Mouse (Mus musculus) adrenal gland, postnatal 10 days (tissue): Measurements from ENCODE around the gene Eif4a1. TPM values are rescaled to one million over a fixed set of nuclear protein-coding genes. Genes with fewer than 3 reads are reported as not detected.

Experiments used
- DNase-seq: peaks from one replicate; pipeline ENCODE4 v3.0.0; 2021; ENCODE audit warnings: mixed read lengths
- total RNA-seq, 2 experiments: library from RNA; stranded (reverse); gene quantifications; 2 replicates each; pipeline ENCODE4 v1.2.3; 2021

The Eif4a1 gene
- total RNA-seq, 2 experiments from 2014 or later = 598 to 631 TPM

DNA sequence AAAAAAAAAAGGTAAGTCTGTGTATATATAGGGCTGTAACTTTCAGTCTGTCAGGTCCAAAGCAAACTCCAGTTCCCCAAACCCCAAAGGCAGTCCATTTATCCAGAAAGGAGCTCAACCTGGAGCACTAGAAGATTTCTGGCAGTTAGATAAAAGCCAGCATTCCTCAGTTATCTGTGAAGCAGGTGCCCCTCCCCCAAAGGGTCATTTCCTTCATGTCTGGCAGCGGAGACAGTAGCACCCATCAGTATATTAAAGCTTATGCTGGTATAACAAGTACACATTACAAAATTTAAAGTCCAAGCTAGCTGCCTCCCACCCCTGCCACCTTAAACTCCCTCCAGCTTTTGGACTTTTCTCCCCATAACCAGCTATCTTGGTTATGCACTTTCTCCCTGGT lies 27.4 kb upstream of the Eif4a1 start:
- no peak for DNase-seq

DNA sequence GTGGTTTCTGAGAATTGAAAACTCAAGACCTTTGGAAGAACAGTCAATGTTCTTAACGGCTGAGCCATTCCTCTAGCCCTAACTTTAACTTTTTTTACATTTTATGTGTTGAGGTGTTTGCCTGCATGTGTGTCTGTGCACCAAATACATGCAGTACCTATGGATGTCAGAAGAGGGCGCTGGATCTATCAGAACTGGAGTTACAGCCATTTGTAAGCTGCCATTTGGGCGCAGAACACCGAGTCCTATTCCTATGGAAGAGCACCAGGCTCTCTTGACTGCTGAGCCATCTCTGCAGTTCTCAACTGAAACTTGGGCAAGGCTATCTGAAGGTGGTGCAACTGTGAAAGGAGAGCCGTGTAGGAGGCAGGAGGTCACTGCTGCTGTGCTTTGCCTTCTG lies 26.4 kb upstream of the Eif4a1 start:
- no peak for DNase-seq

DNA sequence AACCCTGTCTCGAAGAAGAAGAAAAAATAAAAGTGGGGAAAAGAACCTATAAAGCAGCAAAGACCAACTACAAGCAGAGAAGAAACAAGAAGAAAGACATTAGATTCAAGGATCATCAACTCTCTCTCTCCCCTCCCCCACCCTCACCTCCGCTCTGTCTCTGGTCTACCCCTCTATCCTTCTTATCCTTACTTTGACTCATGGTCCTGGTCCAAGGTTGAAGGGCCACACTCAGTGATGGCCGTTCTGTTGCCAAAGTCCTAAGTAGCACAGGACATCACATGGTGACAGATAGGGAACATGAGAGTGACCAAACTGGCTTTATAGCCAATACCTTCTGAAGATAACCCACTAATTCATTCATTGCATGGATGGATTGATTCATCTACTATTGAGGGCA lies 25.2 kb upstream of the Eif4a1 start:
- DNase-seq = no peak

DNA sequence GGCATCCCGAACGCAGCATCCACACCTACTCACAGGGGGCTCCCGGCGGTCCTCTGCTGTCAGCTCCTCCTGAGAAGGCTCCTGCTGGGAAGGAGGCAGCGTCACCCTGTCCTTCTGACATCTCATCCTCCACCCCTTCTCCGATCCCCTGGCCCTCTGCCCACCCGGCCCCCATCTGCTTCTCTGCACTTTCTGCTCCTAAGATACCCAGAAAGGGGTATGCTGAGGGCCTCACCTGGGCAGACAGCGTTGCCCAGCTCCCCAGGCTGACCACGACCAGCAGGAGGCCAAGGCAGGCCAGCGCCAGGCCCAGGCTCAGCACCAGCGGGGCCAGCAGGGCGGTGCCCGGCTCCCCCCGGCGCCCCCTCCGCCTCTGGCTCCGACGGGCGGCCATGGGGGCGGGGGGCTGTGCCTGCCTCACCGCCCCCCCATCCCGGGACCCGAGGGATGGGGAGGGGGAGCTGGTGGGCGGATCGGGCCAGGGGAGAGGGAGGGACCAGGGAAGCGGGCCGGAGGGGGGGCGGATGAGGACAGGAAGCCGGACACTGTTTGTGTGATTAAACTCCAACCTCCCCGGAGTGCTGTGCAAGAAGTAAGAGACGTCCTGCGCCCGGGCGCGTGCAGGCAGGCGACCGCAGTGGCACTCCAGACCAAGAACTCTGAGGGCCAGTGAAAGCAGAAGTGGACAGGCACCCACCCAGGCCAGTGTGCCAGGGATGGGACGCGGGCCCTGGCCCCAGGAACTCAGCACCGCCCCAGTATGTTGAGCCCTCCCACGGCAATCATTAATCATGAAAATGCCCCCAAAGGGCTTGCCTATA lies 23.3 kb upstream of the Eif4a1 start, which contains the start of the genes Tnfsf12 and Tnfsfm13:
Gene Tnfsf12, minus strand, starts transcription at position 489 of the 821 bp plus-strand sequence.
Gene Tnfsfm13, minus strand, starts transcription at position 738 of the 821 bp plus-strand sequence.
- peak; percentile 82 for DNase-seq

DNA sequence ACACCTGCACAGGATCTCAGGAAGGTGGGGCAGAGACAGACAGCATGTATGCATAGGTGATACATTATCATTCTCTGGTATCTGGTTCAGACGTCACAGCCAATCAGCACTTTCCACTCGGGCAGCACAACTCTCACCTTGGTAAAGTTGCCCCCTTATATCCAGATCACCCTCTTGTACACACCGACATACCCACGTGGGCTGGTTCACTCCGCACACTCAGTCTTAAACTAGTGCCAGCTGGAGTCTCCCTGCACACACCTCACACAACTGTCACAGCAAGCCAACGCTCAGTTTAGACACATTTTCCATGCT lies 22.8 kb upstream of the Eif4a1 start:
- DNase-seq = no peak

DNA sequence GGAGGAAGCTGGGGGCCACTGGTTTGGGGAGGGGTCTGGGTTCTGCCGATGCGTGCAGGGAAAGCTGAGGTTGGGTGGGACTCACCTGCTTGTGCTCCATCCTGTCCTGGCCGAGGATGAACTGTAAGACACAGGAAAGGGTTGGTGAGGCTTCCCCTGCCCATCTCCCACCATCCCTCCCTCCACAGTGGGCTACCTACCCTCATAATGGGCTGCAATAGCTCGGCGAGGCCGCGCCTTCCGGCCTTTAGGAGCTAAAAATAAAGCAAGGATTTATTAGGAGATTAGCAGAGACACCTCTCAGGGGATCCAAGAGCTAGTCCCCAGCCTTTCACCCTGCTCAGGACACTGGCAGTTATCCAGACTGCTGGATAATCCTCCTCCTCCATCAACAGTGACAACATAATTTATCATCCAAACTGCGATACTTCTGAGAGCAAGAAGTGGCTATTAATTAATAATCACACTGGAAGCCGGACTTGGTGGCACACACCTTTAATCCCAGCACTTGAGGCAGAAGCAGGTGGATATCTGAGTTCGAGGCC lies 21.3 kb upstream of the Eif4a1 start:
- no peak for DNase-seq

DNA sequence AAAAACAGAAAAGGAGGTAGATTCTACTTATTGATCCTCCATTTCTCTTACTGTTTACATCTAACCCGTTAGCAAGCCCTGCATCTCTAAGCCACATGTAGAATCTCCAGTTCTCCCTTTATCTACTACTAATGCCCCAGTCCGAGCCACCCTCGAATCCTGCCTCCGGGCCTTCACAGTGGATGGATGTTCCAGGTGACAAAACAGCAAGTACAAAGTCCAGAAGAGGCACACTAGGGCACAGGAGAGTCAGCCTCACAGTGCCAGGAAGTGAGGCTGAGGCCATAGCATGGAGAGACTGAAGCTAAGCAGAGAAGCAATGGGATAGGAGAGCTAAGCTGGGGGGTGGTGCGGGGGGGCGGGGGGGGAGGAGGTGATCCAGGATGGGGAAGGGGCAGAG lies 20.6 kb upstream of the Eif4a1 start:
- DNase-seq = no peak

DNA sequence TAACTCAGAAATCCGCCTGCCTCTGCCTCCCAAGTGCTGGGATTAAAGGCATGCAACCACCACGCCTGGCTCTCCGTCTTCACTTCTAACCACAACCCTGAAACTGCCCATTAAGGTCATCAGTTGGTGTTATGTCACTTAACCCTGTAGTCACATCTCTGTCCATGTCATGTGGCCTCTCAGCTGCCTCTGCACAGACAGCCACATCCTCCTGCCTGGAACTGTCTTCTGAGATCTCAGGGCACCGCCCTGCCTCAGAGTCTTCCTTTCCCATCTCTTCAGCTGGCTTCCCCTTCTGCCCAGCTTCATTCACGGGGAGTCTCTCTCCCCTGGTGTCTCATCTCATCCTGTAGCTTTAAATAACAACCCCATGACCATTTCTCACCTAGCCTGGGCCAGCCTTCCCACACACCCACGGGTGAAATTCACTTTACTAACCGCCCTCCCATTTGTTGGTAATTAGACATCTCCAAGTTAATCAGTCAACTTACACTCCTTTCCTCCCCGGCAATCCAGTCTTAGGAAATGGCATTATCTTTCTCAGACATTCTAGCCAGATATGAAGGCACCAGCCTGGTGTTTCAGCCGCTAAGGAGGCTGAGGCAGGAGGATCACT lies 20.1 kb upstream of the Eif4a1 start:
- no peak for DNase-seq

DNA sequence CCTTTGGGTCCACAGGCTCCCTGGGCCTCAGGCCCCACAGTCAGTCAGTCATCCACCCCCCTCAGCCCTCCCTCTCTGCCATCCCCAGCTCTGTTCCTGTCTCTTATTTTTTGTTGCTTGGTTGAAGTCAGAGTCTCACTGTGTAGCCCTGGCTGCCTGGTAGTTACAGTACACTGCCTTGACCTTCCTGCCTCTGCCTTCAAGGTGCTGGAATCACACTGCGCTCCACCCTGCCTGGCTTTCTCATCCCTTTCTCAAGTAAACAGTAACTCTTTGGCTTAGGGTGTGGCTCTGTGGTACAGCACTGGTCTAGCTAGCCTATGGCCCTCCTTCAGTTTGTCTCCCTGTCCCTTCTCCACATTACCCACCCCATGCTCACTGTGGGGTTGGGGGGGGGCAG lies 17.7 kb upstream of the Eif4a1 start:
- no peak for DNase-seq

DNA sequence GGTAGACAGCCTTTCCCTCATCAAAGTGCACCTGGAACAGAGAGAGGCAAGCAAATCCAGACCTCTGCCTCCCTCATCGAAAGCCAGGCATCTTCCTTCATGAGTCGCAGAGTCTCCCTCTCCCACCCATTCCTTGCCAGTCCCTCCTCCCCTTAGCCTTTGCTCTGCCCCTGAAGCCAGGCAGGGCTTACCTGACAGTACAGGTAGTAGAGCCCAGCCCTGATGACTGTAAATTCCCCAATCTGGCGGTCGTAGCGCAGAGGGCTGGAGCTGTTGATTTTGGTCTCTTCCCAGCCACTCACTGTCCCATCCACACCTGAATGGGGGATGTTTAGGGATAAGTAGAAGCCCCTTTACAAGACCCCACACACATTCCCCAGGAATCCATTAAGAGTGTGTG lies 14.8 kb upstream of the Eif4a1 start:
- no peak for DNase-seq

DNA sequence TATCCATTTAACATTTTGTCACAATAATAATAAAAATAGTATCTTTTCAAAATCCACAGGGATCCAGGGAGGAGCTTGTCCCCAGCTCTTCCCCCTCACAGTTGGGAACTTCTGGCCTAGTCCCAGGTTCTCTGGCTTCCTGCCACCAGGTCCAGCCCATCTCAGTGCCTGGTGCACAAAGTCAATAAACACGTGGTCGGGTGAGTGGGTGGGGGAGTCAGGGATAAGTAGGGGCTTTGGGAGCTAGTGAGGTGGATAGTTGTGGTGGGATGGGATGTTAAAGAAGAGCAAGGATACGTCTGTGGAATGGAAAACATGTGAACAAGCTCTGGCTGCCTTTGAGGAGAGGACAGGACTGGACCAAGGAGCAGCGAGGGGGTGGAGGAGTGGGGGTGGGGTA lies 14.2 kb upstream of the Eif4a1 start:
- peak; percentile 80 for DNase-seq

DNA sequence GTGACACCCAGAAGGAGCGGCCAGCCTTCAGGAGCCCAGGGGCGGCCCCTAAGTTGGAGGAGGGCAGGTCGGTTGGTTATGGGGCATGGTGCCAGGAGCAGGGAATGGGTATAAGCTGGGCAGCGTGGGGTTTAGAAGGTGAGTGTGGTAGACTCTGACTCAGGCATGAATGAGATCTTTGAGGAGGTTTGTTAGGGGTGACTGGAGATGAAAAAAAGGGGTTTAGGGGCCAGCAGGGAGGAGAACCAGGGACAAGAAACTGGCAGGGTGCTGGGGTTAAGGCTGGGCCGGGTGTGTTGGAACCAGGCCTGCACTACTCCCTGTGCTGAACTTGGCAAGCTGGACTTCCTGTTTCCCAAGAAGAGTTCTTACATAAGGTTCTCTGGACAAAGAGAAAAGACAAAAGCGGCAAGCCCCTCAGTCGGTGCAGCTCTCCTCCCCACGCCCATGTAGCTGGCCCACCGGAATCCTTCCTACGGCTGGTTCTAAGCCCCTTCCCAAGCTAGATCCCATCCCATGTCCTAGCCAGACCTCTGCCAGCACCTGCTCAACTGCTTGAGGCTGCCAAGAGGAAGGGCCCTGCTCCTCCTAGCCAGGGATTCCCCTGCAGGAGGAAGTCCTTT lies 13.4 kb upstream of the Eif4a1 start, which contains the start of gene Tnfsf13:
Gene Tnfsf13, minus strand, starts transcription at position 259 of the 623 bp plus-strand sequence.
- DNase-seq = peak; percentile 83

DNA sequence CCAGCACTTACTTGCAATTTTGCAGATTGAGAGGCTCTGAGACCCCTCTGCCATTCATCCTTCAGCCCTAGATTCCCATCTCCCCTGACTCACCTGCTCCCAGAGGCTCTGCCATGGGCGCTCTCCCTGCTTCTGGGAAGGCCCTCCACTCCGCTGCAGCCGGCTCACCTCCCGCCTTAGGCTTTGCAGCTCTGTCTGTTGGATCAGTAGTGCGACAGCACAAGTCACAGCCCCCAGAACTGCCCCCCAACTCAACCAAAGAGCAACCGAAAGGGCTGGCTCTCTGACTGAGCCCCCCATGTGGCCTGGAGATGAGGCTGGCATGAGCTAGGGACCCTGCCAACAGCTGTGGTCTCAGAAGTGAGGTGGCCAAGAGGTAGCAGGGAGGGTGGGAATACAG lies 12.7 kb upstream of the Eif4a1 start:
- DNase-seq = peak; percentile 20

DNA sequence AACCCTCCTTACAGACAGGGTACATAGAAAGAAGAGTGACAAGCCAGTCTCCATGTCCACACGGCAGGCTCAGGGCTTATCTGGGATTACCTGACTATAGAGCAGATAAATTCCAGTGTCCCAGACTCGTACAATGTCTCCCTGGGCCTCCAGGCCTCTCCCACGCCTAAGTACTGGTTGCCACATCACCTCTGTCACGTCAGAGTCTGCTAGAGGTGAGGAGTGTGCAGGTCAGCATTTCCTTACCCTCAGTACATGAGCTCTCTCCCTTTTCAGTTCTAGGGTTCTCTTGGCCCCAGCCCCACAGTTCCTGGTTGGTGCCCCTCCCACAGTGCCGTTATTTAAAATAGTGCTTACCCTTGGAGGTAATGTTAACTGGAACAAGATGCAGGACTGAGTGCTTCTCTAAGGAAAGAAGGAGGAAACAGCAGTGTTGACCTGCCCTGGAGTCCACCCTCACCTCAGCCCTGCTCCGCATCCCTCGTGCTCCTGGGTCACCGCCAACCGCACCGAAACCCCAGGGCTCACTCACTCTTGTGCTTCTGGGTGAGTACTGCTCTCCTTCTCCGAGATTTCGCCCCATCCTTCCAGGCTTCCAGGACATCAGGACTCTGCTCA lies 12.0 kb upstream of the Eif4a1 start:
- no peak for DNase-seq

DNA sequence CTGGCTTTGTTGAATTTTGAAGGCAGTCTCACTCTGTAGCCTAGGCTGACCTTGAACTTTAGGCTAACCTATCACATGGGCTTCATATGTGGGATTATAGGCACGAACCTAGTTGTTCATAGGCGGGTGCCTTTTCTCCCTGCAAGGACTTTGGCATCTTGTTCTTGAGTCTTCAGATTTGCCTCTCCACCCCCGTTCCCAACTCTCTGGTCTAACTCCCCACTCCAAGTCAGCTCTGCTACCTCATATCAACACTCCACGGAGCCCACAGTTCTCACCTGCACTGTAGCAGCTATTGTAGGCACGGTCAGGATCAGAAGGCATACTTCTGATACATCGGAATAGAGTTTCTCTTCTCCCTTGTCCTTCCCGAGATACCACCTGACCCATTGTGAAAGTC lies 11.4 kb upstream of the Eif4a1 start:
- no peak for DNase-seq

DNA sequence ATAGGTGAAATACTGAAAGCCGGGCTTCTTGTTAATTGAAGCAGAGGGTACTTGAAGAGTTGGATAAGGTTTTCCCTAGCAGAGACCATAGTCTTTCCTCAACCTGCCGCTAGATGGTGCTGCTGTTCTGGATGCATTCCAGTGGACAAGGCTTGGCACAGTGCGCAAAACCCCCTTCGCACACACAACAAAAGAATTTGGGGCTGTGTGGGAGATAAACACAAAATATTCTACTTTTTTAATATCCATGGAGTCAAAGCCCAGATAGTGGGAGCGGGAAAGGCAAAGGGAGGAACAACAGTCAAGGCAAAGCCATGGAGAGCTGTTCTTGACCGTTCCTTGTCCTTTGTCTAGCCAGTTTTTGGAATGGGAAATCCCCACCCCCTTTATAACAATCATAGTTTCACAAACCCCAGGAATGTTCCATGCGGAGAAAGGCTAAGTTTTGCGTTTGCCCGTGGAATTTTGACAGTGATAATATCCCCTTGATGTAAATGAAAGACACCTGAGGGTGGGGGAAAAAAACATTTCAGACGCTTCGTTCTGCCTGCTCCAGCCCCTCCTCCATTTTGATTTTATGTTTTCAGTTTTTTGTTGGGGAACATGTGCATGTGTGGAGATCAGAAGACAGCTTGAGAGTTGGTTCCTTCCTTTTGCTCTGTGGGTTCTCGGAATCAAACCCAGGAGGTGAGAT lies 10.8 kb upstream of the Eif4a1 start:
- peak; percentile 93 for DNase-seq

DNA sequence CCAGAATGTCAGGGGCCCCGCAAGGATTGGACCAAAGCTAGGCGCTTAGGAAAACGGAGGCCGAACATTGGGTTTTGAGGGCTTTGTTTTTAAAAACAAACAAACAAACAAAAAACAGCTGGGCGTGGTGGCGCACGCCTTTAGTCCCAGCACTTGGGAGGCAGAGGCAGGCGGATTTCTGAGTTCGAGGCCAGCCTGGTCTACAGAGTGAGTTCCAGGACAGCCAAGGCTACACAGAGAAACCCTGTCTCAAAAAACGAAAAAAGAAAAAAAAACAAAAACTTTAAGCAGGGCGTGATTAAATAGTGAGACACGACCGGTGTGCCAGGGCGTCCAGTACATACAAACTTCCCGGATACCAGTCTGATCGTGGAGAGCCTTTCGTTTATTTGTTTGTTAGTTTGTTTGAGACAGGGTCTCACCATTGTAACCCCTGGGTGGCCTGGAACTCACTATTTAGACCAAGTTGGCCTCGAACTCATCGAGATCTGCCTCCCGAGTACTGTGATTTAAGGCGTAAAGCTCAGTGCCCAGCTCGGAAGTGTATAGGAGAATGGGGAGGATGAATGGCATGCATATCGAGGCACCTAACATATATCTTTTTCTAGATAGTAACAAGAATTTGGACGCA lies 10.1 kb upstream of the Eif4a1 start:
- DNase-seq = no peak

DNA sequence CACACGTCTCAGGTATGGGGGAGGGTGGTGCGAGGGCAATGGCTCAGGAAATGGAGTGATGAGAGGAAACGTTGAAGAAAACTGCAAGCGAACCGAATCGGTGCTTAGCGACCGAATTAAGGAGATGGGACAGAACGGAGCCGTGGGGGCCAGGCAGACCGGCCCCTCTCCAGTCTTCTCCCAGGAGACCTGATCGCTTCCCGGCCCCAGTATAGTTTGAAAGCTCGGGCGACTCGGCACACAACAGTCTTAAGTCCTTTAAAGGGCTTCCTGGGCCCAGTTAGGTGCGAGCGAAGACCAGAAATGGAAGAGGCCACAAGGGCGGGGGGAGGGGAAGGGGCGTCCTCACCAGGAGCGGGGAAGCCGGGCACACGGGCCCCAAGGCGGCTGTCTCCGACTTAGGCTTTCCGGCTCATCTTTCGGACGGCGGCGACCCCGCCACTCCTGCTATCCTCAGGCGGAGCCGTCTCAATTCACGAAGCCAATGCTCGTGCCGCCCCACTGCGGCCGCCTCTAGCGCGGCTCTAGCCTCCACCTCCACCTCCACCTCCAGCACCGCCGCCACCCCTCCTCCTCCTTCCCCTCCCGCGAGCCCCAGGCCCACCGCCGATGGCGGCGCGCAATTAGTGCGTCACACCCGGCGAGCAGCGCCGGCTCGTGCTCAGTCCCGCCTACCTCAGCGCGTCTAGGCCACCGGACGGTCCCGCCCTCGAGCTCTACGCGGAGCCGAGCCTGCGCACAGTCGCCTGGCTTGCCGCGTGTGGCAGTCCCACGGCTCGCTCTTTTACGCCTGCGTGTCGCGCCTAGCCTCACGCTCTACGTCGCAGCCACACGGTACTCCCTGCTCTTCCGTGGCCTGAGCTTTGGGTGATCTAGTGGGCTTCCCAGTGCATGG lies 9.3 kb upstream of the Eif4a1 start, which contains the start of gene Senp3:
Gene Senp3, minus strand, starts transcription at position 771 of the 895 bp plus-strand sequence.
- peak; percentile 97 for DNase-seq

DNA sequence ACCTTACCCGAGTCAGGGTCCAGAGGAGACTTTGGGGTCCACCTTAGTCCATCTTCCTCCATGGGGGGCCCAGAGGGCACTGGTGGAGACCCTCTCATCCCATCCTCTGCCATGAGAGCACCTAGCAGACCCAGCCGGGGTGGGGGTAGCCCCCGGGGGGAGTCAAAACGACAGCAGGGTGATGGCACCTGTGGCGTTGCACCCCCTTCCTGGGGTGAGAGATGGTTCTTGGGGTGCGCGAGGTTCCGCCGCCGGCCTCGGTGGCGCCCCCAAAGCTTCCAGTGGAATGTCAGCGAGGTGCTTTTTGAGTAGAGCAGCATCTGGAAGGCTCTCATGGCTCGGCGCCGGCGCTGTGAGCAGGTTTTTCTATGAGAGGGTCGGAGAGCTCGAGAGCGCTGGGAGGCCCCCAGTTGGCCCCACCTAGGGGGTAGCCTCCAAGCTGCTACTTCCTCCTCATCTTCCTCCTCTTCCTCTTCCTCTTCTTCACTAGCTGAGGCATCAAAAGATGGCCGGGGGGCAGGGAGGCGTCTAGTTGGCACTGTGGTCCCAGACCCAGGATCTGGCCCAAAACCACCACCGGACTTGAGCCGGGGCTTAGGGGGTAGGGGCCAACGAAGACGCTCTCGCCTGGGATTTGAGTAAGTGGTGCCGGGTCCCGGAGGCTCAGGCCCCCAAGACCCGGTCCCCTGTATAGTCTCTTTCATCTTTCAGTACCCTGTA lies 8.1 kb upstream of the Eif4a1 start:
- no peak for DNase-seq

DNA sequence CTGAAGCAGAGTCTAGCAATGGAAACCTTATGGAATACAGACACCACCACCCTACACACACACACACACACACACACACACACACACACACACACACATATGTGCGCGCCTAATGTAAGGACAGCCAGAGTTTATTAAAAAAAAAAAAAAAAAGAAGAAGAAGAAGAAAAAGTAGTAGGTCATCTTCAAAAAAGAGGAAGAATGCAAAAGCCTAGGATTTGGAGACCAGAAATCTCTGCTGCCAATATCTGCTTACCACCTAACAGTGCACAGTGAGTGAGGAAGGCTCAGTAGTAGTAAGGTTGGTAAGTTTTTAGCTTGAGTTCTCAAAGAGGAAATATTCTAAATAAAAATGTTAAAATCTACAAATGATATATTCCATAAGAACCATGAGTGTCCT lies 6.9 kb upstream of the Eif4a1 start:
- no peak for DNase-seq
